Mouse (Mus musculus) embryo, embryonic 11.5 days (tissue): ENCODE measurements around the gene Hacl1.

Experiments
- DNase-seq: peaks from one replicate; pipeline ENCODE4 v3.0.0-alpha.2; 2012; ENCODE audit warnings: low read depth, low spot score

Gene Hacl1

DNA sequence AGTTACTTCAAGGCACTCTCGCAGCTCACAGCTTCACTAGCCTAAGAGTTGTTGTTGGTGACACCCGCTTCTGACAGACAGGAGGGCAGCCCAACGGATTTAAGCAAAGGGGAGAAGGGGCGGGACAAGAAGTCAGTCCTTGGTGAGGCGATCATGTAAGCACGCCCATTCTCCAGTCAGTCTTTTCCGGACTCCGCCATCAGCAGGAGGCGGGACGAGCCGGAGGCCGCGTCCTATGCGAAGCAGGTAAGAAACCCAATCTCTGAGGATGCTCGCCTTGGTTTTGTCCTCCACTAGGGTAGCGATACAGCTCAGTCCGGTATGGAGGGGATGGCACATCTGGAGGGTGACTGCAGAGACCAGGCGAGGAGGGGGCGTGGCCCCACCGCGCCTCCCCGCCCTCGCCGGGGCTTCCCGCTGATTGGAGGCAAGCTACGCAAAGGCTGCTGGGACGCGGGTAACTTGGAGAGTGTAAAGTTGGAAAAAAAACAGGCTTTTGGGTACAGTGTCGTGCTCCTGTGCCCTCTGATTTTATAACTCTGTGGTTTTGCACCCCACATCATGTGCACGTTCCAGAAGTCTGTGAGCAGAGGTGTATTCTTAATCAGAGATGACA, at the start of gene Hacl1, which contains the start of gene Btd:
TSS of gene Hacl1 (minus strand) at position 397 of the 616 bp plus-strand sequence.
TSS of gene Btd (plus strand) at position 139 of the 616 bp plus-strand sequence.
- DNase-seq: peak; percentile 83

DNA sequence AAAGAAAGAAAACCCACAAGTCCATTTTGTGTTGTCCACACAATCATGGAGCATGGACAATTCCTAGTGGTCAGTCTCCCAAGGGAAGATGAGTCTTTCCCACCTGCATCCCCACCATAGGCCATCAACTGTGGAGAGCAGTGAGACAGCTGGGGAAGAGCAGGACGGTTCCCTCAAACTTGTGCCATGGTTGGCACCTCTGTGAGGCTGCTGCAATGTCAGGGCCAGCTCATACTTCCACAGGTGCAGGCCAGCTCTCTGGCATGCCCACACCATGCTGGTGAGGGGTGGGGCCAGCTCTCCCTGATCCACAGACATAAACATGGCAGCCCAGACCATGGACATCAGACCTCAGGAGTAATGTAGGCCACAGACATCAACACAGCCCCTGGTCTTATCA, 45.1 kb upstream of the Hacl1 start:
- DNase-seq: no peak

DNA sequence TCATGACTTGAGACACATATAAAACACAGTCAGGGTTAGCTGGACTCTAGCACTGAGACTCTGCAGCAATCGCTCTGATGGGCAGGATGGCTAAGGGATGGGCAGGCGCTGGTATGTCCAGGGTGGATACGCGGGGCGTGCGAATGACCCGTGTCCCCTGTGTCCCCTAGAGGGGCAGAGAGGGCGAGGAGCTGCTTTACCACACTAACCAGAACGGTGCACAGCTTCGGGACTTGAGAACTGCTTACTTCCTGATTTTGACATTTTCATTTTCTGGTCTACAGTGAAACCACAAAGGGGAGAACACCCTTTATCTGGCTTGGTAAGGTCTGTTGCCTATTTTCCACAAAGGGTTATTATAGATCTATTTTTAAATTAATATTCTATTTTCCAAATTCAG, 44.6 kb upstream of the Hacl1 start:
- DNase-seq: no peak

GRCm38 (mm10) chr14:31684343-31685040, 43.4 kb upstream of the Hacl1 start:
- no peak for DNase-seq

DNA sequence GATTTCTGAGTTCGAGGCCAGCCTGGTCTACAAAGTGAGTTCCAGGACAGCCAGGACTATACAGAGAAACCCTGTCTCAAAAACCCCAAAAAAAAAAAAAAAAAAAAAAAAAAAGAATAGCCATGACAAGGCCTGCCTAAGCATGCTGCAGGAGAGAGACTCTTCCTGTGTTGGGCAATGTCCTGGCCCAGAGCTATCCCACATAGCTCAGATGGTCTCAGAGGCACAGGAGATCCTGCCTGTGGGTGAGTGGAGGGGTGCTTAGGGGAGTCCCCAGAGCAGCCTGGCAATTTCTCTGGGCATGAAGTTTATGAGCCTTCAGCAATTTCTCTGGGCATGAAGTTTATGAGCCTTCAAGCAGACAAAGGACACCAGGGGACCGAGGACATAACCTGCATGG, 42.5 kb upstream of the Hacl1 start:
- DNase-seq: no peak

GRCm38 (mm10) chr14:31681931-31682555, 41.0 kb upstream of the Hacl1 start:
- no peak for DNase-seq

DNA sequence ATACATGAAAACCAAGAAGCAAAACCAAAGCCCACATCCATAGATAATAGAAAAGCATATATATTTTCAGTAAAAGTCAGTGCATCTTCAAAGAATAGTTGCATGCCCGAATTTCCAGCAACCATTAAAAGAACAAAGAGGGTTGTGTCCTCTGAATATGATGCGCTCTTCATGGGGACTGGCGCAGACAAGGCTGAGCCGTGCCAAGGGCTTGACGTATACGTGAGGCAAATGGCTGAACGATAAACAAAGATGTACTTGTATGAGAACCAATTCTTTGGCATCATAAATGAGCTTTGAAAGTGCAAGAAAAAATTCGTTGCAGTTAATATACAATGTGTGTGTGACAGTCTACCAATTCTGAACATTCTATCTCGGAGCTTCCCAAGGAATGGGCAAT, 40.2 kb upstream of the Hacl1 start:
- DNase-seq: no peak

- no peak for DNase-seq
Observed at GRCm38 (mm10) chr14:31680656-31681055, 39.6 kb upstream of the Hacl1 start.

GRCm38 (mm10) chr14:31671635-31672320, 30.7 kb upstream of the Hacl1 start:
- no peak for DNase-seq

DNA sequence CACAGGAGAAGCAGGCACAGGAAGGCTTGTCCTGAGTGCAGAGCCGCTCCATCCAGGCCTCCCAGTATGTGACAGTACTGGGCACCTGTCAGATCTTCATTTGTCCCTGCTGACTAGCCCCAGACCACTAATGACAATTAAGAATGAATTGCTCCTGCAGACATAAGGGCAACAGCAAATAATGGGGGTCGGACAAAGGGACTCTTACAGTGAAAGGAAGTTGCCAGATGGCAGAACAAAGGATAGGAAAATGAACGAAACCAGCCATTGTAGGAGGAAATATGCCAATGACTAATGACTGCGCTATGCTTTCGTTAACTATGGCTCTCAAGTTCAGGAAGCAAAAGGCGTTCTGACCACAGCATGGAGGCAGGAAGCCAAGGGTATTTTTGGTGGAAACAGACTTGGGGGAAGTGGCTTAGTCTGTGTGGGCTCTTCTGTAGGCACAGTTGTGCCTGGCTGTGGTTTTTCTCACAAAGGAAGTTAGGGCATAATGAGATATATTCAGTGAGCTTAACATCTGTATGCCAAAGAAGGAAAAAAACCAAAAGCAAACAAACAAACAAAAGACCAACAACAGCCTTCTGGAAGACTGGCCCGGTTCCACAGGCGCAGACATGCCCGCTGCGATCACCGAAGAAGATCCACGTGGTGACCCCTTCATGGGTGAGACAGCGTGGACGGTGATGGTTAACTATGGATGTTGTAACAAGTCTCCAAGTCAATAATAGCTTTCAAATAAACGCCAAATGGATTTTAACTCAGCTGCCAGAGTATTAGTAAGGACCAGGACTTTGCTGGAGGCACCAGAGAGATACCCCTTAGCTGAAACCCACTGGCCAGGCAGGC, 28.8 kb upstream of the Hacl1 start:
- DNase-seq: no peak

DNA sequence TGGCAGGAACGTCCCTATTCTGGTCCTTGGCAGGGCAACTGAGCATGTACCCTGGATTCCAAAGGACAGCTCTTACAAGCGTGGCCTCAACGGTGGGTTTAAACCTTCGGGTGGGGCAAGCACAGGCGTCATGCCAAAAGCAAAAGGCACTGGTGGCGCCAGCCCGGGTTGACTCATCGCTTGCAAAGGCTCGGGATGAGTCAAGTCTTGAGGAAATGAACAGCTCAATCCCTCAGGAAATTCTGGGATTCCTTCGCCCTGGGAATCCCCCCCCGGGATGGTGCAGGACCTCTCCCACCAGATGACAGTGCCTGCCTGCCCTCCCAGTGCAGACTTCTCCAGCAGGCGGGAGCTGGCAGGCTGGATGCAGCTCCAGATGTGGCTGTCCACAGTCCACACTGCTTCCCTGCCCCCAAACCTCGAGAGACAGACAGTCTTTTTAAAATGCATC, 28.1 kb upstream of the Hacl1 start:
- DNase-seq: no peak

GRCm38 (mm10) chr14:31668326-31668725, 27.2 kb upstream of the Hacl1 start:
- DNase-seq: no peak

DNA sequence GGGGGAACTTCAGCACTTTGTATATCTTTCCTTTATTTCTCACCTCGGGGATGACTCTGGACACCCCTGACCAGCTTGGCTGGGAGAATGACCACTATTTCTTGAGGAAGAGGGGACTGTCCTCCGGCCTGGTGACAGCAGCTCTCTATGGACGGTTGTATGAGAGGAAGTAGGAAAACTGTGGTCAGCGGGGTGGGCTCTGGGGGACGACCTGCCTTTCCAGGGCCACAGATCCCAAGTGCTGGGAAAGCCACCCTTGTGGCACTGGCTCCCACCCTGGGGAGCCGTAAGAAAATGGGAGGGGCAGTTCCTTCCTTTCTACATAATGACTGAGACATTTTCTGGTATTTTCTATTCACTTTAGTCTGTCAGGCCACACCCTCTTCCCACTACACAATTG, 26.7 kb upstream of the Hacl1 start:
- no peak for DNase-seq

DNA sequence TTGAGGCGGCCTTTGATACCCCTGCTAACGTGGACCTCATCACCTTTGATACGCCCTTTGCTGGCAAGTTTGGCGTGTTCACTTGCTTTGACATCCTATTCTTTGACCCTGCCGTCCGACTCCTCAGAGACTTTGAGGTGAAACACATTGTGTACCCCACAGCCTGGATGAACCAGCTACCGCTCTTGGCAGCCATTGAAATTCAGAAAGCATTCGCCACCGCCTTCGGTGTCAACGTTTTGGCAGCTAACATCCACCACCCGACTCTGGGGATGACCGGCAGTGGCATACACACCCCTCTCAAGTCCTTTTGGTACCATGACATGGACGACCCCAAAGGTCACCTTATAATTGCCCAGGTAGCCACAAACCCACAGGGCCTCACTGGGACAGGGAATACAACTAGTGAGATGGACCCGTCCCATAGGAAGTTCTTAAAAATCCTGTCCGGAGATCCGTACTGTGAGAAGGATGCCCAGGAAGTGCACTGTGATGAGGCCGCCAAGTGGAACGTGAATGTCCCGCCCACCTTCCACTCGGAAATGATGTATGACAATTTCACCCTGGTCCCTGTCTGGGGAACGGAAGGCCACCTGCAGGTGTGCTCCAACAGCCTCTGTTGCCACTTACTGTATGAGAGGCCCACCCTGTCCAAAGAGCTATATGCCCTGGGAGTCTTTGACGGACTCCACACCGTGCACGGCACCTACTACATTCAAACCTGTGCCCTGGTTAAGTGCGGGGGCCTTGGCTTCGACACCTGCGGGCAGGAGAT, 26.0 kb upstream of the Hacl1 start:
- no peak for DNase-seq

DNA sequence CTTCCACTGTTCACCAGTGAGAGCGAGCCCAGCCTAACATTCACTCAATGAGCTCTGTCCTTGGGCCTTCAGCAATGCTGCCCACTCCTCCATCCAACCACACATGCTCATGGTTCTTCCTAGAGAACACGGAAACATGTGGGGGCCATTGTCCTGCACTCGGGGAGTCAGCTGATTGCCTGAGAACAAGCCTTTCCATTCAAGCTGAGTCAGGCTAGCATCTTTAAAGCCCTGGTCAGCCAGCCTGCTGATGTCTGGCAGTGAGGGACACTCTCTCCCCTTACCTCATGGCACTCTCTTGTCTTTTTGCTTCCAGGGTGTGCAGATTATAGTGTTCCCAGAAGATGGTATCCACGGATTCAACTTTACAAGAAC, 24.5 kb upstream of the Hacl1 start:
- DNase-seq: no peak

DNA sequence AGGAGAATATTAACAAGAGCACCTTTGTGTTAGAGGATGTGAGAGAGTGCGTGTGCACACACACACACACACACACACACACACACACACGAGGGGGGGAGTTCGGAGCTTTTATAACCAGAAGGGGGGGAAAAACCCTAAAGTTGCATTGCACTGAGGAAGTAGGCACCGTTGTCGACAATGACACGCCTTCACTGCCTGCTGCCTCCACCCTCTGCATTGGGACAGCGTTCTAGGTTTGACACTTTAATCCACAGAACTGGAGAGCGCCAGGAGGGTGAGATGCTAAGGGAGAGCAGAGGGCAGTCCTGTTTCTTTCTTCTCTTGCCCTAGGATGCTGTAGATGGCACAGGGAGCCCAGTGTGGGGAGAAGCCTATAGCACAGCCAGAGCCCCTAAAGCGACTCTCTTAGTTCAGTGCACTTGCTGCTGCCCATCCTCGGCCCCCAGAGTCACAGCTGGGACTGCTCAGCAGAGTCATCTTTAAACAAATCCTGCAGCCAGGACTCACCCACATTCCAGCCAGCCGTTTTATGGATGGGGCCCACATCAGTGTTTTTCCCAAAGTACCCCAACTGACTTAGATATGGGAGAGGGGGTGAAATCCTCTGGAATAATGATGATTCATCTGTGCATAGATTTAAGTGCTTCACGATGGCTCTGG, 23.9 kb upstream of the Hacl1 start:
- DNase-seq: no peak

- no peak for DNase-seq
Observed at GRCm38 (mm10) chr14:31664100-31664902, 23.2 kb upstream of the Hacl1 start.

DNA sequence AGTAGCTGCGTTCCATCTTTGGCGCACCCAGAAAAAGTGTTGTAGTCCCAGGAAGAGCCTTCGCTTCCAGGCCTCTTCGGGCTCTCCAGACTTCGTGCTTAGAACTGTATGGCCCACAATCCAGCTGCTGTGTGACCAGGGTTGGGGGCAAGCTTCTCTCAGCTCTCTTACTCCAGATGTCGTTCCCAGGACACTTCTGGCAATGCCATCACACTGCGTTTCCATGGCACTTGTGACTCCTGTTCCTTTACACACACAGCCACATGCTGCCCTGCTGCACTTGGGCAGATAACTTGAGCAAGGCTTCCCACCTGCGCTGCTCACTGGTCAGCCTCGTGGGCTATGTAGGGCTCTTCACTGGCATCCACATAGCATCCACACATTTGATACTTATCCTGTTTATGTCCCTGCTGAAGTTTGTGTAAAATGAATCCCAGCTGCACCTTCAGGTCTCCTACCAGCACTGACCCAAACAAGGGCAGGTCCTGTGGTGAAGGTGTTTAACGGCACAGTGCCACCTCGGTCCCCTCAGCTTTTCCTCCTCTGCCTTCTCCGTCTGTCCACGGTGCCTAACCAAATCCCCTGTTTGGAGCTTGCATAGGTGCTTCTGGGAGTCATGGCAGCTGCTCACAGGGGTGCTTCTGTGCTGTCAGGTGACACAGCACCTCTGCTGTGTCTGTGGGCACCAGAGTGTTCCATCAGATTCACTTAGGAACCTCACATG, 22.5 kb upstream of the Hacl1 start:
- no peak for DNase-seq
